Mouse (Mus musculus): Measurements from ENCODE around the gene Slc6a1. TPM values are rescaled to one million over a fixed set of nuclear protein-coding genes. Genes with fewer than 3 reads are reported as not detected.

Slc6a1 gene
- polyA plus RNA-seq, 1 experiment from 2014 or later: 138 TPM

- H3K36me3 ChIP-seq: no peaks in the 10 kb centered on the region
- no peak overlapping the region; the same call in 1 of the 2 replicates for H3K9ac ChIP-seq (replicated peaks)
- H3K4me1 ChIP-seq: peaks cover 93% of the 10 kb centered on the region
- no peaks in the 10 kb centered on the region for H3K27me3 ChIP-seq (replicated peaks)
- ATAC-seq (ENCODE audit: low FRiP score): no peak; the same call in 1 of the 2 replicates
- no peak overlapping the region for H3K4me3 ChIP-seq (replicated peaks)
- WGBS: 26% methylated on average over 4 of the region's 4 CpGs
- H3K4me2 ChIP-seq: peak overlapping the region; percentile 38
- no peaks in the 10 kb centered on the region for H3K9me3 ChIP-seq (replicated peaks)
- H3K27ac ChIP-seq (replicated peaks): peak overlapping the region; percentile 76
Measured at GRCm38 (mm10) chr6:114290929-114291328, 8.5 kb downstream of the Slc6a1 start.

- H3K4me1 ChIP-seq: peaks cover 93% of the 10 kb centered on the region
- peak overlapping the region; percentile 38 for H3K4me2 ChIP-seq
- no peak overlapping the region; the same call in 1 of the 2 replicates for H3K9ac ChIP-seq (replicated peaks)
- WGBS: 38% methylated on average over 5 of the region's 5 CpGs
- H3K9me3 ChIP-seq (replicated peaks): no peaks in the 10 kb centered on the region
- H3K4me3 ChIP-seq (replicated peaks): no peak overlapping the region
- no peak for ATAC-seq (ENCODE audit: low FRiP score)
- H3K27me3 ChIP-seq (replicated peaks): no peaks in the 10 kb centered on the region
- H3K27ac ChIP-seq (replicated peaks): peak overlapping the region; percentile 76
- no peaks in the 10 kb centered on the region for H3K36me3 ChIP-seq
Measured at GRCm38 (mm10) chr6:114291396-114291795, 9.0 kb downstream of the Slc6a1 start.

GRCm38 (mm10) chr6:114293511-114293910, 11.1 kb downstream of the Slc6a1 start:
- H3K27ac ChIP-seq (replicated peaks): peak overlapping the region; percentile 76
- peaks cover 100% of the 10 kb centered on the region for H3K4me1 ChIP-seq
- no peaks in the 10 kb centered on the region for H3K27me3 ChIP-seq (replicated peaks)
- no peak for ATAC-seq (ENCODE audit: low FRiP score)
- H3K4me2 ChIP-seq: no peak overlapping the region
- 34% methylated on average over 8 of the region's 8 CpGs for WGBS
- no peaks in the 10 kb centered on the region for H3K36me3 ChIP-seq
- H3K9ac ChIP-seq (replicated peaks): no peak overlapping the region
- no peak overlapping the region for H3K4me3 ChIP-seq (replicated peaks)
- no peaks in the 10 kb centered on the region for H3K9me3 ChIP-seq (replicated peaks)

GRCm38 (mm10) chr6:114295086-114295485, 12.7 kb downstream of the Slc6a1 start:
- no peak overlapping the region for H3K4me3 ChIP-seq (replicated peaks)
- H3K4me1 ChIP-seq: peaks cover 89% of the 10 kb centered on the region
- peak overlapping the region; percentile 72; the same call in 1 of the 2 replicates for H3K27ac ChIP-seq (replicated peaks)
- WGBS: 55% methylated on average over 4 of the region's 4 CpGs
- H3K36me3 ChIP-seq: no peaks in the 10 kb centered on the region
- no peaks in the 10 kb centered on the region for H3K27me3 ChIP-seq (replicated peaks)
- no peak for ATAC-seq (ENCODE audit: low FRiP score)
- no peak overlapping the region for H3K9ac ChIP-seq (replicated peaks)
- H3K9me3 ChIP-seq (replicated peaks): no peaks in the 10 kb centered on the region
- H3K4me2 ChIP-seq: no peak overlapping the region

- Histone ChIP-seq H3K4me3 (replicated peaks) (no peak overlapping the region), H3K4me1 (peaks cover 70% of the 10 kb centered on the region), H3K4me2 (no peak overlapping the region)
Measured at GRCm38 (mm10) chr6:114297260-114298002, 15.0 kb downstream of the Slc6a1 start.

GRCm38 (mm10) chr6:114299699-114300098, 17.3 kb downstream of the Slc6a1 start:
- WGBS: 90% methylated on average over 5 of the region's 5 CpGs
- no peak overlapping the region for H3K9ac ChIP-seq (replicated peaks)
- no peak for ATAC-seq (ENCODE audit: low FRiP score)
- H3K4me1 ChIP-seq: peaks cover 47% of the 10 kb centered on the region
- H3K27ac ChIP-seq (replicated peaks): no peak overlapping the region
- H3K4me2 ChIP-seq: no peak overlapping the region
- peaks cover 34% of the 10 kb centered on the region for H3K36me3 ChIP-seq
- no peak overlapping the region for H3K4me3 ChIP-seq (replicated peaks)
- no peaks in the 10 kb centered on the region for H3K9me3 ChIP-seq (replicated peaks)
- H3K27me3 ChIP-seq (replicated peaks): no peaks in the 10 kb centered on the region

More at GRCm38 (mm10) chr6:114297260-114298002, 15.0 kb downstream of the Slc6a1 start:
- Histone ChIP-seq H3K27ac (replicated peaks) (peak overlapping the region; percentile 72), H3K9me3 (replicated peaks) (no peaks in the 10 kb centered on the region), H3K27me3 (replicated peaks) (no peaks in the 10 kb centered on the region), H3K9ac (replicated peaks) (no peak overlapping the region), H3K36me3 (peaks cover 12% of the 10 kb centered on the region)
- peak; percentile 55 for ATAC-seq (ENCODE audit: low FRiP score)
- WGBS: 15% methylated on average over 10 of the region's 10 CpGs

GRCm38 (mm10) chr6:114300737-114301136, 18.3 kb downstream of the Slc6a1 start:
- Histone ChIP-seq H3K9ac (replicated peaks) (no peak overlapping the region), H3K4me2 (no peak overlapping the region), H3K4me1 (peaks cover 37% of the 10 kb centered on the region), H3K36me3 (peaks cover 44% of the 10 kb centered on the region), H3K27me3 (replicated peaks) (no peaks in the 10 kb centered on the region), H3K27ac (replicated peaks) (no peak overlapping the region), H3K4me3 (replicated peaks) (no peak overlapping the region), H3K9me3 (replicated peaks) (no peaks in the 10 kb centered on the region)
- no peak for ATAC-seq (ENCODE audit: low FRiP score)
- WGBS: 47% methylated on average over 11 of the region's 11 CpGs

- ATAC-seq (ENCODE audit: low FRiP score): no peak
- H3K27ac ChIP-seq (replicated peaks): no peak overlapping the region
- H3K4me3 ChIP-seq (replicated peaks): no peak overlapping the region
- WGBS: 88% methylated on average over 6 of the region's 6 CpGs
- H3K4me2 ChIP-seq: no peak overlapping the region
- H3K9ac ChIP-seq (replicated peaks): no peak overlapping the region
- peaks cover 4% of the 10 kb centered on the region; the same call in 1 of the 2 replicates for H3K4me1 ChIP-seq
- H3K27me3 ChIP-seq (replicated peaks): no peaks in the 10 kb centered on the region
- H3K36me3 ChIP-seq: peaks cover 63% of the 10 kb centered on the region
- H3K9me3 ChIP-seq (replicated peaks): no peaks in the 10 kb centered on the region
Measured at GRCm38 (mm10) chr6:114304668-114305067, 22.2 kb downstream of the Slc6a1 start.

GRCm38 (mm10) chr6:114320511-114320910, 38.1 kb downstream of the Slc6a1 start:
- Histone ChIP-seq H3K4me2 (no peak overlapping the region), H3K9me3 (replicated peaks) (no peaks in the 10 kb centered on the region), H3K9ac (replicated peaks) (no peak overlapping the region), H3K4me3 (replicated peaks) (no peak overlapping the region), H3K27ac (replicated peaks) (0 out of 2 replicates have a peak overlapping the region, but pooled peaks have one; percentile 37), H3K36me3 (peaks cover 12% of the 10 kb centered on the region; the same call in 1 of the 2 replicates), H3K4me1 (0 out of 2 replicates have a peak, but pooled peaks cover 7% of the 10 kb centered on the region), H3K27me3 (replicated peaks) (no peaks in the 10 kb centered on the region)
- 33% methylated on average over 5 of the region's 5 CpGs for WGBS
- no peak for ATAC-seq (ENCODE audit: low FRiP score)

GRCm38 (mm10) chr6:114321146-114321545, 38.7 kb downstream of the Slc6a1 start:
- H3K9me3 ChIP-seq (replicated peaks): no peaks in the 10 kb centered on the region
- peaks cover 7% of the 10 kb centered on the region; the same call in 1 of the 2 replicates for H3K36me3 ChIP-seq
- H3K4me3 ChIP-seq (replicated peaks): no peak overlapping the region
- H3K27me3 ChIP-seq (replicated peaks): no peaks in the 10 kb centered on the region
- no peak for ATAC-seq (ENCODE audit: low FRiP score)
- H3K27ac ChIP-seq (replicated peaks): no peak overlapping the region
- over 99% methylated on average over 3 of the region's 3 CpGs for WGBS
- no peak overlapping the region for H3K4me2 ChIP-seq
- 0 out of 2 replicates have a peak, but pooled peaks cover 7% of the 10 kb centered on the region for H3K4me1 ChIP-seq
- no peak overlapping the region for H3K9ac ChIP-seq (replicated peaks)

- 84% methylated on average over 3 of the region's 3 CpGs for WGBS
- Histone ChIP-seq H3K36me3 (no peaks in the 10 kb centered on the region), H3K4me3 (replicated peaks) (no peak overlapping the region), H3K9ac (replicated peaks) (no peak overlapping the region), H3K27me3 (replicated peaks) (no peaks in the 10 kb centered on the region), H3K27ac (replicated peaks) (no peak overlapping the region), H3K4me2 (no peak overlapping the region), H3K4me1 (0 out of 2 replicates have a peak, but pooled peaks cover 7% of the 10 kb centered on the region), H3K9me3 (replicated peaks) (no peaks in the 10 kb centered on the region)
- ATAC-seq (ENCODE audit: low FRiP score): no peak
Measured at GRCm38 (mm10) chr6:114322914-114323313, 40.5 kb downstream of the Slc6a1 start.

GRCm38 (mm10) chr6:114324808-114325207, 42.4 kb downstream of the Slc6a1 start:
- H3K27ac ChIP-seq (replicated peaks): 0 out of 2 replicates have a peak overlapping the region, but pooled peaks have one; percentile 28
- no peak overlapping the region for H3K9ac ChIP-seq (replicated peaks)
- no peaks in the 10 kb centered on the region for H3K27me3 ChIP-seq (replicated peaks)
- no peaks in the 10 kb centered on the region for H3K36me3 ChIP-seq
- H3K4me2 ChIP-seq: no peak overlapping the region
- 60% methylated on average over 5 of the region's 5 CpGs for WGBS
- H3K4me1 ChIP-seq: peaks cover 13% of the 10 kb centered on the region
- H3K9me3 ChIP-seq (replicated peaks): no peaks in the 10 kb centered on the region
- no peak for ATAC-seq (ENCODE audit: low FRiP score)
- no peak overlapping the region for H3K4me3 ChIP-seq (replicated peaks)

Measured in neural tube, embryonic 15.5 days (tissue).